Mouse (Mus musculus): ENCODE results near the gene A830031A19Rik. TPM values are rescaled to one million over a fixed set of nuclear protein-coding genes. Genes with fewer than 3 reads are reported as not detected.

The A830031A19Rik gene
- polyA plus RNA-seq (2017; shearing (Covaris generic)), result not detected

GRCm38 (mm10) chr11:24074634-24075104, at the start of gene A830031A19Rik:
A830031A19Rik (minus strand) TSS chr11:24075054.

GRCm38 (mm10) chr11:24077795-24078705, 3.2 kb upstream of the A830031A19Rik start, which contains the start of gene Bcl11a:
Bcl11a (plus strand) TSS chr11:24078056.

Other genes with a start within 250 kb of the A830031A19Rik start
- gene Papolg, start 179.8 kb downstream of the A830031A19Rik start, polyA plus RNA-seq (2017; shearing (Covaris generic)), result 35.7 TPM
- gene Bcl11a, start 3.0 kb upstream of the A830031A19Rik start, polyA plus RNA-seq (2017; shearing (Covaris generic)), result not detected

All from effector memory CD4-positive, alpha-beta T cell, adult 5 months (primary cell).